Mouse (Mus musculus): ENCODE results near the gene F2rl1. TPM values are rescaled to one million over a fixed set of nuclear protein-coding genes. Genes with fewer than 3 reads are reported as not detected.

The F2rl1 gene
- polyA plus RNA-seq, 1 experiment from 2014 or later: not detected

GRCm38 (mm10) chr13:95524424-95524673 is 678 bp downstream of the F2rl1 start:
- Histone ChIP-seq H3K4me1 (ENCODE audit: control insufficient read depth, insufficient read depth, low read length) (0 out of 2 replicates have a peak, but pooled peaks cover 7% of the 10 kb centered on the region), H3K27ac (ENCODE audit: low read depth, low read length) (no peak overlapping the region), H3K27me3 (ENCODE audit: control insufficient read depth, insufficient read depth, low read length) (peaks cover 19% of the 10 kb centered on the region), H3K36me3 (ENCODE audit: control insufficient read depth, insufficient read depth, low read length) (no peaks in the 10 kb centered on the region), H3K9me3 (ENCODE audit: control insufficient read depth, low read length) (no peaks in the 10 kb centered on the region), H3K9ac (ENCODE audit: low read length) (no peak overlapping the region), H3K4me2 (ENCODE audit: low read depth) (peak overlapping the region; percentile 70), H3K4me3 (ENCODE audit: low read depth, low read length) (peak overlapping the region; percentile 24)
- WGBS: under 1% methylated on average over 13 of the region's 13 CpGs
- ATAC-seq (ENCODE audit: insufficient read depth, low FRiP score, low TSS enrichment) (no peak), DNase-seq (ENCODE audit: low spot score) (peak; percentile 46)

- ATAC-seq (ENCODE audit: insufficient read depth, low FRiP score, low TSS enrichment) (no peak), DNase-seq (ENCODE audit: low spot score) (peak; percentile 31)
- Histone ChIP-seq H3K27me3 (ENCODE audit: control insufficient read depth, insufficient read depth, low read length) (peaks cover 19% of the 10 kb centered on the region), H3K36me3 (ENCODE audit: control insufficient read depth, insufficient read depth, low read length) (no peaks in the 10 kb centered on the region), H3K4me1 (ENCODE audit: control insufficient read depth, insufficient read depth, low read length) (0 out of 2 replicates have a peak, but pooled peaks cover 7% of the 10 kb centered on the region), H3K4me2 (ENCODE audit: low read depth) (peak overlapping the region; percentile 70), H3K9ac (ENCODE audit: low read length) (no peak overlapping the region), H3K9me3 (ENCODE audit: control insufficient read depth, low read length) (no peaks in the 10 kb centered on the region), H3K4me3 (ENCODE audit: low read depth, low read length) (peak overlapping the region; percentile 24), H3K27ac (ENCODE audit: low read depth, low read length) (no peak overlapping the region)
- WGBS: 2% methylated on average over 29 of the region's 29 CpGs
Measured at GRCm38 (mm10) chr13:95523659-95524423, 1.2 kb downstream of the F2rl1 start.

- Histone ChIP-seq H3K4me2 (ENCODE audit: low read depth) (no peak overlapping the region), H3K27ac (ENCODE audit: low read depth, low read length) (no peak overlapping the region), H3K4me1 (ENCODE audit: control insufficient read depth, insufficient read depth, low read length) (0 out of 2 replicates have a peak, but pooled peaks cover 7% of the 10 kb centered on the region), H3K9me3 (ENCODE audit: control insufficient read depth, low read length) (no peaks in the 10 kb centered on the region), H3K4me3 (ENCODE audit: low read depth, low read length) (no peak overlapping the region), H3K27me3 (ENCODE audit: control insufficient read depth, insufficient read depth, low read length) (peaks cover 19% of the 10 kb centered on the region), H3K9ac (ENCODE audit: low read length) (no peak overlapping the region), H3K36me3 (ENCODE audit: control insufficient read depth, insufficient read depth, low read length) (no peaks in the 10 kb centered on the region)
- ATAC-seq (ENCODE audit: insufficient read depth, low FRiP score, low TSS enrichment) (no peak), DNase-seq (ENCODE audit: low spot score) (no peak)
- WGBS: 83% methylated on average over 10 of the region's 10 CpGs
Measured at GRCm38 (mm10) chr13:95522176-95522575, 2.9 kb downstream of the F2rl1 start.

GRCm38 (mm10) chr13:95521029-95521428 is 4.0 kb downstream of the F2rl1 start:
- Histone ChIP-seq H3K36me3 (ENCODE audit: control insufficient read depth, insufficient read depth, low read length) (no peaks in the 10 kb centered on the region), H3K9ac (ENCODE audit: low read length) (no peak overlapping the region), H3K4me2 (ENCODE audit: low read depth) (no peak overlapping the region), H3K9me3 (ENCODE audit: control insufficient read depth, low read length) (no peaks in the 10 kb centered on the region), H3K27me3 (ENCODE audit: control insufficient read depth, insufficient read depth, low read length) (peaks cover 13% of the 10 kb centered on the region), H3K27ac (ENCODE audit: low read depth, low read length) (no peak overlapping the region), H3K4me1 (ENCODE audit: control insufficient read depth, insufficient read depth, low read length) (0 out of 2 replicates have a peak, but pooled peaks cover 7% of the 10 kb centered on the region), H3K4me3 (ENCODE audit: low read depth, low read length) (no peak overlapping the region)
- 91% methylated on average over 6 of the region's 6 CpGs for WGBS
- DNase-seq (ENCODE audit: low spot score) (no peak), ATAC-seq (ENCODE audit: insufficient read depth, low FRiP score, low TSS enrichment) (no peak)

- ATAC-seq (ENCODE audit: insufficient read depth, low FRiP score, low TSS enrichment): no peak
- DNase-seq (ENCODE audit: low spot score): no peak
- Histone ChIP-seq H3K4me3 (ENCODE audit: low read depth, low read length) (no peak overlapping the region), H3K27ac (ENCODE audit: low read depth, low read length) (no peak overlapping the region), H3K9ac (ENCODE audit: low read length) (no peak overlapping the region), H3K4me2 (ENCODE audit: low read depth) (no peak overlapping the region), H3K4me1 (ENCODE audit: control insufficient read depth, insufficient read depth, low read length) (no peaks in the 10 kb centered on the region), H3K27me3 (ENCODE audit: control insufficient read depth, insufficient read depth, low read length) (no peaks in the 10 kb centered on the region), H3K36me3 (ENCODE audit: control insufficient read depth, insufficient read depth, low read length) (no peaks in the 10 kb centered on the region), H3K9me3 (ENCODE audit: control insufficient read depth, low read length) (no peaks in the 10 kb centered on the region)
- 83% methylated on average over 4 of the region's 4 CpGs for WGBS
Measured at GRCm38 (mm10) chr13:95514756-95515155, 10.3 kb downstream of the F2rl1 start.

- Histone ChIP-seq H3K36me3 (ENCODE audit: control insufficient read depth, insufficient read depth, low read length) (no peaks in the 10 kb centered on the region), H3K9me3 (ENCODE audit: control insufficient read depth, low read length) (no peaks in the 10 kb centered on the region), H3K4me2 (ENCODE audit: low read depth) (no peak overlapping the region), H3K27me3 (ENCODE audit: control insufficient read depth, insufficient read depth, low read length) (no peaks in the 10 kb centered on the region), H3K27ac (ENCODE audit: low read depth, low read length) (no peak overlapping the region), H3K9ac (ENCODE audit: low read length) (no peak overlapping the region), H3K4me3 (ENCODE audit: low read depth, low read length) (no peak overlapping the region), H3K4me1 (ENCODE audit: control insufficient read depth, insufficient read depth, low read length) (no peaks in the 10 kb centered on the region)
- 91% methylated on average over 5 of the region's 5 CpGs for WGBS
- ATAC-seq (ENCODE audit: insufficient read depth, low FRiP score, low TSS enrichment) (no peak), DNase-seq (ENCODE audit: low spot score) (no peak)
Measured at GRCm38 (mm10) chr13:95510054-95510453, 15.0 kb downstream of the F2rl1 start.

GRCm38 (mm10) chr13:95503279-95503917 is 21.6 kb downstream of the F2rl1 start:
- Histone ChIP-seq H3K36me3 (ENCODE audit: control insufficient read depth, insufficient read depth, low read length) (no peaks in the 10 kb centered on the region), H3K9me3 (ENCODE audit: control insufficient read depth, low read length) (no peaks in the 10 kb centered on the region), H3K27ac (ENCODE audit: low read depth, low read length) (no peak overlapping the region), H3K27me3 (ENCODE audit: control insufficient read depth, insufficient read depth, low read length) (no peaks in the 10 kb centered on the region), H3K4me1 (ENCODE audit: control insufficient read depth, insufficient read depth, low read length) (no peaks in the 10 kb centered on the region), H3K4me3 (ENCODE audit: low read depth, low read length) (no peak overlapping the region), H3K9ac (ENCODE audit: low read length) (no peak overlapping the region), H3K4me2 (ENCODE audit: low read depth) (no peak overlapping the region)
- WGBS: 69% methylated on average over 8 of the region's 8 CpGs
- ATAC-seq (ENCODE audit: insufficient read depth, low FRiP score, low TSS enrichment) (no peak), DNase-seq (ENCODE audit: low spot score) (no peak)

GRCm38 (mm10) chr13:95496601-95497000 is 28.4 kb downstream of the F2rl1 start:
- H3K4me1 ChIP-seq (ENCODE audit: control insufficient read depth, insufficient read depth, low read length): no peaks in the 10 kb centered on the region
- 87% methylated on average over 3 of the region's 3 CpGs for WGBS
- no peak overlapping the region for H3K4me3 ChIP-seq (ENCODE audit: low read depth, low read length)
- H3K36me3 ChIP-seq (ENCODE audit: control insufficient read depth, insufficient read depth, low read length): no peaks in the 10 kb centered on the region
- no peaks in the 10 kb centered on the region for H3K9me3 ChIP-seq (ENCODE audit: control insufficient read depth, low read length)
- ATAC-seq (ENCODE audit: insufficient read depth, low FRiP score, low TSS enrichment) (no peak), DNase-seq (ENCODE audit: low spot score) (no peak)
- H3K9ac ChIP-seq (ENCODE audit: low read length): no peak overlapping the region
- H3K27ac ChIP-seq (ENCODE audit: low read depth, low read length): no peak overlapping the region
- no peak overlapping the region for H3K4me2 ChIP-seq (ENCODE audit: low read depth)
- no peaks in the 10 kb centered on the region for H3K27me3 ChIP-seq (ENCODE audit: control insufficient read depth, insufficient read depth, low read length)

GRCm38 (mm10) chr13:95494812-95495211 is 30.2 kb downstream of the F2rl1 start:
- H3K36me3 ChIP-seq (ENCODE audit: control insufficient read depth, insufficient read depth, low read length): no peaks in the 10 kb centered on the region
- no peak for DNase-seq (ENCODE audit: low spot score)
- H3K4me2 ChIP-seq (ENCODE audit: low read depth): no peak overlapping the region
- no peak overlapping the region for H3K27ac ChIP-seq (ENCODE audit: low read depth, low read length)
- H3K4me3 ChIP-seq (ENCODE audit: low read depth, low read length): no peak overlapping the region
- ATAC-seq (ENCODE audit: insufficient read depth, low FRiP score, low TSS enrichment): no peak
- H3K9ac ChIP-seq (ENCODE audit: low read length): no peak overlapping the region
- no peaks in the 10 kb centered on the region for H3K4me1 ChIP-seq (ENCODE audit: control insufficient read depth, insufficient read depth, low read length)
- H3K27me3 ChIP-seq (ENCODE audit: control insufficient read depth, insufficient read depth, low read length): no peaks in the 10 kb centered on the region
- H3K9me3 ChIP-seq (ENCODE audit: control insufficient read depth, low read length): no peaks in the 10 kb centered on the region
- WGBS: 72% methylated on average over 8 of the region's 8 CpGs
